Mouse (Mus musculus) small intestine, adult 2 months (tissue): ENCODE measurements around the gene Etv4. TPM values are rescaled to one million over a fixed set of nuclear protein-coding genes. Genes with fewer than 3 reads are reported as not detected.

Source experiments
- H3K27ac ChIP-seq: fragments of 200-500 bp; 2 replicates; pipeline ENCODE4 v1.5.1; 2012; ENCODE audit warnings: low read depth, low read length, control low read depth, inconsistent platforms; ENCODE audit not compliant: insufficient read depth
- H3K27me3 ChIP-seq: fragments of 200-500 bp; 2 replicates; pipeline ENCODE4 v1.6.1; 2012; ENCODE audit warnings: mild to moderate bottlenecking, moderate library complexity, low read length, inconsistent platforms; ENCODE audit not compliant: control insufficient read depth, insufficient read depth
- H3K36me3 ChIP-seq: fragments of 200-500 bp; 2 replicates; pipeline ENCODE4 v1.6.1; 2012; ENCODE audit warnings: mild to moderate bottlenecking, low read length, control low read depth, inconsistent platforms; ENCODE audit not compliant: control insufficient read depth, insufficient read depth
- H3K4me1 ChIP-seq: fragments of 200-500 bp; 2 replicates; pipeline ENCODE4 v1.6.1; 2012; ENCODE audit warnings: low read length, inconsistent platforms, mixed read lengths; ENCODE audit not compliant: control insufficient read depth, insufficient read depth, insufficient read length
- H3K4me3 ChIP-seq: fragments of 200-500 bp; 2 replicates; pipeline ENCODE4 v1.5.1; 2012; ENCODE audit warnings: low read depth, mild to moderate bottlenecking, control low read depth, inconsistent platforms, low read length, moderate library complexity
- CTCF ChIP-seq: fragments of 200-500 bp; IDR thresholded peaks from 2 replicates; pipeline ENCODE4 v1.5.1; 2012; ENCODE audit warnings: low read depth, mild to moderate bottlenecking, control low read depth, inconsistent platforms, low read length, moderate library complexity, mixed read lengths; ENCODE audit not compliant: insufficient replicate concordance, insufficient read length; ENCODE audit errors: extremely low read depth
- POLR2A ChIP-seq: fragments of 200-500 bp; IDR thresholded peaks from 2 replicates; pipeline ENCODE4 v1.6.1; 2012; ENCODE audit warnings: low read depth, mild to moderate bottlenecking, control low read depth, inconsistent platforms, low read length, moderate library complexity
- WGBS: fragments of 180-500 bp; shearing (Covaris S2); methylation state at CpG from one replicate; pipeline ENCODE4 v1.1.7; 2018; 5-methylcytosine and 5-hydroxymethylcytosine counted together
- polyA plus RNA-seq: library from polyadenylated mRNA; depleted of rRNA; stranded (reverse); fragments of >200 nt; gene quantifications from 2 replicates; pipeline ENCODE4 v1.2.3, GENCODE M21; 2012

Etv4 gene
- polyA plus RNA-seq, 1 experiment: 0.95 TPM

DNA sequence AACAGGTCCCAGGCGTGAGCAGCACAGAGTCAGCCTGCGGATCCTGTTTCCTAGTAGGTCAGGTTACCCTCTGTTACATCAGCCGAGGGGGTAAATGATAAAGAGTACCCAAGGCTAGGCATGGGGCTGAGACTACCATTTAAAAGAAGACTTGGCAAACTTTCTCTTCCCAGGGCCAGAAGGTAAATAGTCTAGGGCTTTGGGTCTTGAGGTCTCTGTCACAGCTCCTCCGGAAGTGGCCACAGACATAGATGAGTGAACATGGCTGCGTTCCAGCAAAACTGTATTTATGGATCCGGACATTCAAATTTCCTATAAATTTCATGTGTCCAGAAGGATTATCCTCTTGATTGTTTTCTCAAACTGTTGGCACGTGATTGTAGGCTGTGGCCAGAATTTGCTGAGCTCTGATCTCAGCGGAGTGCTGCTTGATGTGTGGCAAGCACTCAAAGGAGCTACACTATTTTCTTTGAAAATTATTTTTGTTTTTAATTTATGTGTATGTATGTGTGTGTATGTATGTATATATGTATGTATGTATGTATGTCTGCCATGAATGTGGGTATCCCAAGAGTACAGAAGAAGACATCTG lies 20.0 kb upstream of the Etv4 start:
- H3K4me3 ChIP-seq: no peak overlapping the region
- H3K4me1 ChIP-seq: no peaks in the 10 kb centered on the region
- TF ChIP-seq CTCF: no peak
- TF ChIP-seq POLR2A: no peak
- WGBS: 81% methylated on average over 8 of the region's 8 CpGs
- H3K27me3 ChIP-seq: no peaks in the 10 kb centered on the region; the same call in 1 of the 2 replicates
- H3K36me3 ChIP-seq: no peaks in the 10 kb centered on the region
- no peak overlapping the region for H3K27ac ChIP-seq

DNA sequence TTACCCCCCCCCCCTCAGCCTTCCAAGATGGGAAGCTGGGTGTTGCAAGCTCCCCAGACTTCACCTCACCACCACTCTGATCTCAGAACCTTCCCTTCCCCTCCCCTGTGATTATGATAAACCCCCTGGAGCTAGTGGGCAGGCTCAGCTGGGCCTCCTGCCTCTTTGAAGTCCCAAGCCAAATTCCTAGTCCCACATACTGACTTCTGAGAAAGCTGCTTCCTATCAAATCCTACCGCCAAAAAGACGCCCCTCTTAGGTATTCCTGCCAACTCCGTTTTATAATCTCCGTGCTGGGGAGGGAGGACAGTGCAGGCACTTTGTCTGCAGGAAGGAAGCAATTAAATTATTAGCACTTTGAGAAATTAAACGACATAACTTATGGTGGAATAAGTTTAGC lies 16.2 kb upstream of the Etv4 start:
- WGBS: 17% methylated on average over 5 of the region's 5 CpGs
- Histone ChIP-seq H3K27ac (no peak overlapping the region), H3K4me1 (no peaks in the 10 kb centered on the region), H3K36me3 (no peaks in the 10 kb centered on the region), H3K4me3 (no peak overlapping the region), H3K27me3 (no peaks in the 10 kb centered on the region)
- TF ChIP-seq CTCF: no peak
- TF ChIP-seq POLR2A: no peak

DNA sequence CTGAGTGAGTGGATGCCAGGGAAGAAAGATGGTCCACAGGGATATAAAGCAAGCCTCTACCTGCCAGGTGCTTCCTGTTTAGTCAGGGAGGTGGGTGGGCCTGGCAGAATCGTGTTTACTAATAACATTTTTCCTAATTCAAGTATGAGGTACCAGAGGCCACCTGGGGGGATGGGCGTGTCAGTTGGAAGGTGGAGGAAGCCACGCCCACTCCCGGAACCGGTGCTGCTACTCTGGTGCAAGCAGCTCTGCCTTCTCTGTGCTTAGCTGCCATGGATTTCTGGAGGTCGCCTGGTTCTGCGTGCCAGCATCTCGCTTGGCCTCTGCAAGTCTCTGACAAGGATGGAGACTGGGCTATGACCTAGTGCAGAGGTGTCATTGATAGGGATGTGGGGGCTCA lies 12.9 kb upstream of the Etv4 start:
- no peaks in the 10 kb centered on the region for H3K36me3 ChIP-seq
- H3K4me1 ChIP-seq: no peaks in the 10 kb centered on the region
- H3K4me3 ChIP-seq: no peak overlapping the region
- TF ChIP-seq POLR2A: no peak
- TF ChIP-seq CTCF: no peak
- H3K27me3 ChIP-seq: no peaks in the 10 kb centered on the region
- WGBS: 14% methylated on average over 8 of the region's 8 CpGs
- H3K27ac ChIP-seq: no peak overlapping the region

DNA sequence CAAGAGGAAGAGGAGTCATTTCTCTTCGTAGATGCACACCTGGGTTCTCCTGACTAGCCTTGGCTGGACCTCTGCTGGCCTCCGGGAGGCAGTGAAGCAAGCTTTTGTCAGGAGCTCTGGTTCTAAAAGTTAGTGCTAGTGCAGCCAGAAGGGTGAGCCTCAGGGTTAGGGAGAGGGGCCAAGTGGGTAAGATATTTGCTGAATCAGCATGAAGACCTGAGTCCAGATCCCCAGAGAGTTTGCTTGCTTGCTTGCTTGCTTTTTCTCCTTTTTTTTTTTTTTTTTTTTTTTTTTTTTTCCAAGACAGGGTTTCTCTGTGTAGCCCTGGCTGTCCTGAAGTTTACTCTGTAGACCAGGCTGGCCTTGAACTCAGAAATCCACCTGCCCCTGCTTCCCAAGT lies 12.2 kb upstream of the Etv4 start:
- no peak overlapping the region for H3K27ac ChIP-seq
- H3K36me3 ChIP-seq: no peaks in the 10 kb centered on the region
- TF ChIP-seq POLR2A (no peak), CTCF (no peak)
- WGBS: 83% methylated on average over 2 of the region's 2 CpGs
- no peaks in the 10 kb centered on the region for H3K4me1 ChIP-seq
- no peaks in the 10 kb centered on the region for H3K27me3 ChIP-seq
- no peak overlapping the region for H3K4me3 ChIP-seq

DNA sequence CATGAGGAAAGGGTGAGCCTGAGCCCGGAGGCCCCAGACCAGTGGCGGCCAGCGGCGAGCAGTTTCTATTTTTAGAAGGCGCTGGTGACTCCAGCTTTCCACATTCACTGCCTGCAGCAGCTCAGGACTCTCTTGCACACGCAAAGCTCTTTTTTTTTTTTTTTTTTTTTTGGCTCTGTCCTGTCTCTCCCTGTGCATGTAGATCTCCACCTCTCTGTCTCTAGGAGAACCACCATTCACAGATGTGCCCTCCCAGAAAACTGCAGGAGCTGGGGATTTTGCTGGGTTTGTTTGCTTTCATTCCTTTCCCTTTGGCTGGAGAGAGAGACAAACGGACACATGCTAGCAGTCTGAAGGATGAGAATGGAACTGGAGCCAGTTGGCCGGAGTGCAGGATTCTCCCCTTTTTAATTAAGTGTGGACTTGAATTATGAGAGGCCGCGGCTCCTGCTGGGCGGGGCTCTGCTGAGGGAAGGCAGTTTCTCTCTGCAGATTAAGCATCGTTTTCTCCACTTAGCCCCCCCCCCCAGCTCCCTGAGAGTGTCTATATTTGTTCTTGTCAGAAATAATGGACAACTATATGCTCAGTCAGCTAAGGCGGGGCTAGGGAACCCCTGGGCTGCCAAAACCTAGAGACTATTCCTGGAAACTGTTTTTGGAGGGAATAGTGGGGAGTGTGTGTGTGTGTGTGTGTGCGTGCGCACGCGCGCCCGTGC lies 5.8 kb upstream of the Etv4 start:
- Histone ChIP-seq H3K27ac (no peak overlapping the region), H3K4me1 (no peaks in the 10 kb centered on the region), H3K36me3 (no peaks in the 10 kb centered on the region), H3K27me3 (peaks cover 11% of the 10 kb centered on the region), H3K4me3 (no peak overlapping the region)
- no peak for TF ChIP-seq CTCF
- TF ChIP-seq POLR2A: no peak
- 40% methylated on average over 19 of the region's 19 CpGs for WGBS

DNA sequence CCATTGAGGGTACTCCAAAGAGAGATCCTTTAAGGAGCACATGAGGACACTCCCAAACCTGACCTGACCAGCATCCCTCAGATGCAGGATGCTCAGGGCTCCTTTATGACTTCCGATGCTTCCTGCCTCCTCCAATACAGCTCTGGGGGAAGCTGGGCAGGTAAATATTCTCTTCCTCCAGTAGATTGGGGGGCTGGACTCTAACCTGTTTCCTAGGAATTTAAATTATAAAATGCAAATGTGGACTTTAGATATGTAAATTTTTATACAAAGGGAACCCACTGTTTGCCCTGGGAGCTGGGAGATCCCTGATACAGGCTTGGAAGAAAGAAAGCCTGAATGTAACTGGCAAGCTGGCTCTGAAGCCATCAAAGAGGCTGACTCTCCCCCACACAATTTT lies 2.3 kb upstream of the Etv4 start:
- Histone ChIP-seq H3K27me3 (peaks cover 33% of the 10 kb centered on the region), H3K4me1 (peaks cover 8% of the 10 kb centered on the region), H3K4me3 (no peak overlapping the region), H3K27ac (no peak overlapping the region), H3K36me3 (no peaks in the 10 kb centered on the region)
- TF ChIP-seq POLR2A: no peak
- no peak for TF ChIP-seq CTCF
- WGBS: 89% methylated on average over 1 of the region's 1 CpGs

DNA sequence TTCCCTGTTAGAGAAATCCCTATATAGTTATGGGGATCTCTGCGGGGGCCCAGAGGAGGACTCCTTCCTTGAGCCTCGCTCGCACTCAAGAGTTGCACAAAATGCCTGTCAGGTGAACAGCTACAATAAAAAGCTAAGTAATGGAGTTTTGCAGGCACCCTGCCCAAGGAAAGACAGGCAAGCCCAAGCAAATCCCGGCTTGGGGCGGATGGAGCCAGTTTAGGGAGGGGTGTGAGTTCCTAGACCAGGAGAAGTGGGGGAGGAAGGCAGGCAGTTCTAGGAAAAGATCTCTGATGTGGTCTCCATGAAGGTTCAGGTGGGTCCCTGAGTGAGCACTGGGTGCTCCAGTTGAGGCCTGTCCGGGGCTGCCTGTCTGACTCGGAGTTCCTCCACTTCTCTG lies 1.5 kb upstream of the Etv4 start:
- TF ChIP-seq POLR2A (no peak), CTCF (no peak)
- peaks cover 31% of the 10 kb centered on the region for H3K27me3 ChIP-seq

More for the DNA sequence above, 1.5 kb upstream of the Etv4 start:
- Histone ChIP-seq H3K27ac (no peak overlapping the region), H3K4me3 (no peak overlapping the region), H3K4me1 (peaks cover 8% of the 10 kb centered on the region), H3K36me3 (no peaks in the 10 kb centered on the region)
- 74% methylated on average over 7 of the region's 7 CpGs for WGBS
